Mouse (Mus musculus) MEL (cell line): ENCODE results near the gene Fam57b. TPM values are rescaled to one million over a fixed set of nuclear protein-coding genes. Genes with fewer than 3 reads are reported as not detected.

Source experiments
- DNase-seq: peaks from one replicate; pipeline ENCODE4 v3.0.0; 2011; ENCODE audit warnings: low read depth, low spot score
- H3K27ac ChIP-seq: 2 replicates; pipeline ENCODE4 v1.5.1; 2012; ENCODE audit warnings: low read depth, mild to moderate bottlenecking, control low read depth, low read length, moderate library complexity; ENCODE audit not compliant: control insufficient read depth
- H3K27me3 ChIP-seq, 2 experiments: fragments of 150-350 bp in 1 of 2; sonication (generic) in 1 of 2; 2 replicates each; pipeline ENCODE4 v1.6.1; 2012; ENCODE audit warnings: low read length in 2 of 2, mild to moderate bottlenecking in 2 of 2, improper control_type of control experiment in 1 of 2, moderate library complexity in 1 of 2; ENCODE audit not compliant: insufficient read depth in 2 of 2, control insufficient read depth in 1 of 2
- H3K36me3 ChIP-seq, 2 experiments: 2 replicates each; pipeline ENCODE4 v1.6.1; 2012 to 2014; ENCODE audit warnings: low read length in 2 of 2, improper control_type of control experiment in 1 of 2, inconsistent platforms in 1 of 2, mild to moderate bottlenecking in 1 of 2; ENCODE audit not compliant: insufficient read depth in 2 of 2, control insufficient read depth in 1 of 2
- H3K4me1 ChIP-seq, 2 experiments: fragments of 150-350 bp in 1 of 2; sonication (generic) in 1 of 2; 2 replicates each; pipeline ENCODE4 v1.6.1; 2012; ENCODE audit warnings: low read length in 2 of 2, improper control_type of control experiment in 1 of 2, mild to moderate bottlenecking in 1 of 2; ENCODE audit not compliant: insufficient read depth in 2 of 2, control insufficient read depth in 1 of 2
- H3K4me3 ChIP-seq, 2 experiments: fragments of 150-350 bp in 1 of 2; sonication (generic) in 1 of 2; 2 replicates each; pipeline ENCODE4 v1.5.1; 2012; ENCODE audit warnings: low read depth in 2 of 2, low read length in 2 of 2, mild to moderate bottlenecking in 2 of 2, moderate library complexity in 2 of 2, control low read depth in 1 of 2, improper control_type of control experiment in 1 of 2; ENCODE audit not compliant: control insufficient read depth in 1 of 2, insufficient read depth in 1 of 2
- H3K79me2 ChIP-seq: 2 replicates; pipeline ENCODE4 v1.6.1; 2012; ENCODE audit warnings: mild to moderate bottlenecking, low read length, moderate library complexity; ENCODE audit not compliant: control insufficient read depth, poor library complexity, insufficient read depth
- H3K9ac ChIP-seq: 2 replicates; pipeline ENCODE4 v1.6.1; 2012; ENCODE audit warnings: low read depth, mild to moderate bottlenecking, control low read depth, low read length, moderate library complexity; ENCODE audit not compliant: control insufficient read depth, poor library complexity, severe bottlenecking
- H3K9me3 ChIP-seq: fragments of 150-350 bp; sonication (generic); replicated peaks from 2 replicates; pipeline ENCODE4 v1.6.1; 2012; ENCODE audit warnings: mild to moderate bottlenecking, low read length, improper control_type of control experiment, moderate library complexity; ENCODE audit not compliant: insufficient read depth
- CHD1 ChIP-seq: IDR thresholded peaks from 2 replicates; pipeline ENCODE4 v1.6.1; 2012; ENCODE audit warnings: low read depth, mild to moderate bottlenecking, inconsistent platforms, low read length, improper control_type of control experiment
- CHD2 ChIP-seq: IDR thresholded peaks from 2 replicates; pipeline ENCODE4 v1.6.1; 2011; ENCODE audit warnings: low read length, improper control_type of control experiment
- CTCF ChIP-seq, 3 experiments: IDR thresholded peaks in 2 of 3; conservative IDR thresholded peaks in 1 of 3; 2 replicates each; pipeline ENCODE4 v1.5.1; 2011 to 2012; ENCODE audit warnings: low read length in 3 of 3, low read depth in 2 of 3, mild to moderate bottlenecking in 2 of 3, improper control_type of control experiment in 1 of 3, inconsistent platforms in 1 of 3, mixed read lengths in 1 of 3, moderate library complexity in 1 of 3; ENCODE audit not compliant: control insufficient read depth in 1 of 3, insufficient read depth in 1 of 3, poor library complexity in 1 of 3, severe bottlenecking in 1 of 3
- ELF1 ChIP-seq: IDR thresholded peaks from 2 replicates; pipeline ENCODE4 v1.6.1; 2014; ENCODE audit warnings: low read depth, mild to moderate bottlenecking, inconsistent platforms, low read length, improper control_type of control experiment, moderate library complexity
- EP300 ChIP-seq, 2 experiments: IDR thresholded peaks; 2 replicates each; pipeline ENCODE4 v1.6.1; 2011; ENCODE audit warnings: improper control_type of control experiment in 2 of 2, low read length in 2 of 2, low read depth in 1 of 2, mild to moderate bottlenecking in 1 of 2
- GATA1 ChIP-seq: IDR thresholded peaks from 2 replicates; pipeline ENCODE4 v1.6.1; 2011; ENCODE audit warnings: low read depth, low read length, improper control_type of control experiment
- JUND ChIP-seq: IDR thresholded peaks from 2 replicates; pipeline ENCODE4 v1.6.1; 2011; ENCODE audit warnings: low read depth, mild to moderate bottlenecking, improper control_type of control experiment, low read length
- KAT2A ChIP-seq: conservative IDR thresholded peaks from 2 replicates; pipeline ENCODE4 v1.6.1; 2012; ENCODE audit warnings: low read depth, low read length, improper control_type of control experiment, inconsistent platforms
- MAFK ChIP-seq: IDR thresholded peaks from 2 replicates; pipeline ENCODE4 v1.6.1; 2011; ENCODE audit warnings: low read depth, mild to moderate bottlenecking, low read length, improper control_type of control experiment, borderline replicate concordance
- MAZ ChIP-seq: IDR thresholded peaks from 2 replicates; pipeline ENCODE4 v1.6.1; 2012; ENCODE audit warnings: low read depth, mild to moderate bottlenecking, inconsistent platforms, low read length, improper control_type of control experiment
- MEF2A ChIP-seq: IDR thresholded peaks from 2 replicates; pipeline ENCODE4 v1.6.1; 2014; ENCODE audit warnings: low read depth, mild to moderate bottlenecking, inconsistent platforms, low read length, improper control_type of control experiment; ENCODE audit not compliant: poor library complexity, insufficient replicate concordance, severe bottlenecking; ENCODE audit errors: extremely low read depth
- MYC ChIP-seq: IDR thresholded peaks from 2 replicates; pipeline ENCODE4 v1.6.1; 2011; ENCODE audit warnings: low read depth, mild to moderate bottlenecking, low read length, improper control_type of control experiment, moderate library complexity
- RCOR1 ChIP-seq: IDR thresholded peaks from 2 replicates; pipeline ENCODE4 v1.6.1; 2012; ENCODE audit warnings: low read depth, mild to moderate bottlenecking, inconsistent platforms, low read length, improper control_type of control experiment
- SIN3A ChIP-seq: IDR thresholded peaks from 2 replicates; pipeline ENCODE4 v1.6.1; 2012; ENCODE audit warnings: low read length, improper control_type of control experiment, inconsistent platforms
- SMC3 ChIP-seq: IDR thresholded peaks from 2 replicates; pipeline ENCODE4 v1.6.1; 2011; ENCODE audit warnings: low read depth, low read length, improper control_type of control experiment
- TBP ChIP-seq: IDR thresholded peaks from 2 replicates; pipeline ENCODE4 v1.8.0; 2011; ENCODE audit warnings: low read depth, low read length, improper control_type of control experiment
- USF1 ChIP-seq: IDR thresholded peaks from 2 replicates; pipeline ENCODE4 v1.6.1; 2014; ENCODE audit warnings: low read depth, mild to moderate bottlenecking, inconsistent platforms, low read length, improper control_type of control experiment, moderate library complexity
- ZC3H11A ChIP-seq: IDR thresholded peaks from 2 replicates; pipeline ENCODE4 v1.6.1; 2012; ENCODE audit warnings: low read depth, mild to moderate bottlenecking, inconsistent platforms, low read length, improper control_type of control experiment
- ZKSCAN1 ChIP-seq: IDR thresholded peaks from 2 replicates; pipeline ENCODE4 v1.6.1; 2012; ENCODE audit warnings: low read depth, mild to moderate bottlenecking, inconsistent platforms, low read length, improper control_type of control experiment, moderate library complexity
- ZNF384 ChIP-seq: IDR thresholded peaks from 2 replicates; pipeline ENCODE4 v1.6.1; 2012; ENCODE audit warnings: low read depth, mild to moderate bottlenecking, inconsistent platforms, low read length, improper control_type of control experiment
- polyA plus RNA-seq, 2 experiments: library from polyadenylated mRNA; stranded (reverse) in 1 of 2; unstranded in 1 of 2; fragments of >175 nt in 1 of 2; fragments of >200 nt in 1 of 2; gene quantifications; 2 replicates each; pipeline versions ENCODE4 v1.2.1 to v1.2.4; 2012; ENCODE audit warnings: low replicate concordance in 2 of 2, low read depth in 1 of 2; ENCODE audit not compliant: insufficient read length in 2 of 2, insufficient read depth in 1 of 2, missing spikeins in 1 of 2
- total RNA-seq: library from RNA; depleted of rRNA; stranded (reverse); fragments of 300-350 nt; gene quantifications from 2 replicates; pipeline ENCODE4 v1.2.3, GENCODE M21; 2012

The Fam57b gene
- total and polyA plus RNA-seq, 3 experiments, result 0.50 to 1.7 TPM; not detected in 1

DNA sequence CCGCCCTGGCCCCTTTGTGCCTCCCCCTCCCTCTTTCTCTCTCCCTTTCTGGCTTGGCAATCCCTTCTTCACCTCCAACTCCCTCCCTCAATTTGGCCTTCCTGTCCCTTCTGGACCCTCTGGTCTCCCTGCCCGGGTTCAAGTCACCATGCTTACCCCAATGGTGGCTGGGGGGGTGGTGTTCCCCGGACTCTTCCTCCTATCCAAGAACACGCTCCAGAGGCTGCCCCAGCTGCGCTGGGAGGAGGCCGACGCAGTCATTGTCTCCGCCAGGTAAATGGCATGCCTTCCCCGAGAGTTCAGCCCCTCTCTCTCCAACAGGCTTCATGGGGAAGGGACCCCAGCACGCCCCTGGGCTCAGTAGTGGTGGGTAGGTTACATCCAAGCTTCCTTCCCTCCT is 26.5 kb downstream of the Fam57b start:
- Histone ChIP-seq H3K27me3 (no peaks in the 10 kb centered on the region), H3K27ac (no peak overlapping the region), H3K79me2 (no peaks in the 10 kb centered on the region), H3K4me3 (no peak overlapping the region), H3K9me3 (no peaks in the 10 kb centered on the region), H3K36me3 (no peaks in the 10 kb centered on the region)
- DNase-seq, result no peak
- no peak for TF ChIP-seq ELF1
- no peak for TF ChIP-seq TBP
- no peak for TF ChIP-seq RCOR1
- TF ChIP-seq MEF2A, result no peak
- no peak for TF ChIP-seq MAFK
- TF ChIP-seq EP300 (IDR thresholded peaks at IDR 0.05; ENCODE audit: low read depth in 1 of 2, low read length in 2 of 2), result no peak
- TF ChIP-seq MYC, result no peak
- no peak for TF ChIP-seq GATA1
- TF ChIP-seq KAT2A, result no peak
- no peak for TF ChIP-seq ZKSCAN1
- no peak for TF ChIP-seq ZC3H11A
- TF ChIP-seq CHD1, result no peak
- TF ChIP-seq USF1, result no peak
- TF ChIP-seq MAZ, result no peak
- TF ChIP-seq CHD2, result no peak
- TF ChIP-seq CTCF (IDR thresholded peaks at IDR 0.05 in 2 of 3, conservative IDR thresholded peaks at IDR 0.05 in 1 of 3; ENCODE audit: control insufficient read depth in 1 of 3, insufficient read depth in 1 of 3, low read depth in 2 of 3, low read length in 3 of 3, poor library complexity in 1 of 3, severe bottlenecking in 1 of 3), result no peak
- TF ChIP-seq, all 39 proteins: peak for 0
- peaks cover 2 to 8% of the 10 kb centered on the region in 2 experiments; a peak in 2 of 4 replicates for H3K4me1 ChIP-seq
- H3K9ac ChIP-seq, result no peak overlapping the region

DNA sequence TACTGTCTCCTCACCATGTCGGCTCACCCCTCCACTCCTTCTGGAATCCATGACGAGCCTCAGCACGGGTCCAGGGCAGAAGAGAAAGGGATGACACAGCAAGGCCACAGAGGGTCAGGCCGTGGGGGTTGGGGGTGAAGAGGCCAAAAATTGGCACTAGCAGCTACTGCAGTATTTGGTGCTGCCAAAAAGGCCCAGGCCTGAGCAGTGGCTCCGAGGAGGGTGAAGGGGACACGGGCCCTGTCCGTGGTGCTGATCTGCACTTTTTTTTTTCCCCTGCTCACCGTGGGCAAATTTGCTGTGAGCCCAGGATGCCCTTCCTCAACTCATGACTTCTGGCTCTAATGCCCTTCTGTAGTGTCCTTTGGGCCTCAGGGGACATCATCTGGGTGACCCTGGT is 27.9 kb downstream of the Fam57b start:
- no peak overlapping the region for H3K4me3 ChIP-seq
- TF ChIP-seq ZC3H11A, result no peak
- TF ChIP-seq JUND, result no peak
- peak; percentile 92 for TF ChIP-seq ZNF384
- 0 out of 2 replicates have a peak, but pooled peaks have one; percentile 8 for TF ChIP-seq SMC3
- TF ChIP-seq SIN3A, result peak; percentile 72
- no peaks in the 10 kb centered on the region for H3K79me2 ChIP-seq
- H3K9me3 ChIP-seq, result no peaks in the 10 kb centered on the region
- H3K9ac ChIP-seq, result no peak overlapping the region
- peaks cover 2 to 8% of the 10 kb centered on the region in 2 experiments; a peak in 2 of 4 replicates for H3K4me1 ChIP-seq
- no peaks in the 10 kb centered on the region for H3K27me3 ChIP-seq
- peak; percentile 62 for DNase-seq
- no peak overlapping the region for H3K27ac ChIP-seq
- H3K36me3 ChIP-seq, result no peaks in the 10 kb centered on the region
